Mouse (Mus musculus) layer of hippocampus, postnatal 14 days (tissue): ENCODE measurements at regions not wholly inside any gene's neighbourhood (a gene's known extent, or its start where the extent isn't known, plus 50 kb on each side); places are given as distances from the start of the nearest gene placed in this dataset.
A peak's percentile ranks its signal among the peaks of the same experiment; 100 is the strongest.
"Not testable (repeated sequence)": the region's sequence is repeated elsewhere in the genome, so short reads cannot be mapped to it uniquely, and the experiment has no call there.

Source experiments
- DNase-seq, 2 experiments: peaks; one replicate each; pipeline ENCODE4 v3.0.0; 2021 to 2022; ENCODE audit warnings: low spot score in 2 of 2, mixed read lengths in 1 of 2

DNA sequence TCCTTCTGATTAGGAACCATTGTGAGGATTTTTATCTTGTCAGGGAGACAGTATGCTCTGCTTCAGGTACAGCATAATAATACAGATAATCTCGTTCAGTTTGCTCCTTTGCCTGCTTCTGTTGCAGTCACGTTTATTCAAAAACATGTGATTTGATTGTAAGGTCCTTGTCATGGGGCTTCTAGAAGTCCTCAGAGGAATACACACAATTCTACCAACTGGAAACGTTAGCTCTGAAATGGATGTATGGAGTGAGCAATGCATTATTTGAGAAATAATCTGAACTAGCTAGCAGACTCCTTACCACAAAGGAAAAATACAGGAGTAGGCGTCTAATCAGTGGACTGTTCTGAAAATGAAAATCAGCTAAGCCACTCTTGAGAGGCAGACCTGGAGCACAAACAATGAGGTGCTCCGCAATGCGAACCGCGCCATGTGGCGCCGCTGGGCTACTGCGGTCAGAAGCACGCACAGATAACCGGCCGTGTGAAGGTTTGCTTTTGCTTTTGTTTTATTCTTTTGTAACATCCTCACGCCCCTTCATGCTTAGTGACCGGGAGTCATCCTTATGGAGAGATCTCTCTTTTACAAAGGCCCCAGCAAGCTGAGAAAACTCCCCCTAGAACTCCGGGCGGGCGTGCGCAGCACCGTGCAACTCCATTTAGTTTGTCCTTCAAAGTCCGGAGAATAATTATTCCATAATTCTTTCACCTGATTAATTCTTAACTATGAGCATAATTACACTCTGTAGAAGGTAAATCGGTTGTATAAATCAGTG, 419.7 kb downstream of the Nova1 start:
- DNase-seq, result peak; percentile 16 to 35

- no peak for DNase-seq
Observed at GRCm38 (mm10) chr12:46395245-46395644, 423.5 kb downstream of the Nova1 start.

DNA sequence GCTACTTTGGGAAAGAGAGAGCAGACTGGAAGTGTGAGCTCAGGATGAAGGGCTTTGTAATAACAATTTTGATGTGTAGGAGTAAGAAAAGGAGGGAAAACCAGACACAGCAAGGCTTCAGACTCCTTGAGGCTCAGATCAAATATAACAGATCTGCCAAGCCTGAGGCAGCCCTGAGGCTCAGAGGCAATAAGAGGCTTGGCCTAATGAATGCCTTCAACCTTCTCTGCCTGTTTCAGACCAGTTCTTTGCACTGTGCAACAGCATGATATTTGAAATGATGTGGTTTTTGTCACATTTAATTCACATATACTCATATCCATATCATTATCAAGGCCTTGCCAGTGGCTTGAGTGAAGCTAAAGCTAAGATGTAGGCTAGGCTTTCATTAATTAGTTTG, 425.0 kb downstream of the Nova1 start:
- DNase-seq, result no peak

- DNase-seq, result no peak
Observed at GRCm38 (mm10) chr12:46378914-46379313, 439.8 kb downstream of the Nova1 start.

DNA sequence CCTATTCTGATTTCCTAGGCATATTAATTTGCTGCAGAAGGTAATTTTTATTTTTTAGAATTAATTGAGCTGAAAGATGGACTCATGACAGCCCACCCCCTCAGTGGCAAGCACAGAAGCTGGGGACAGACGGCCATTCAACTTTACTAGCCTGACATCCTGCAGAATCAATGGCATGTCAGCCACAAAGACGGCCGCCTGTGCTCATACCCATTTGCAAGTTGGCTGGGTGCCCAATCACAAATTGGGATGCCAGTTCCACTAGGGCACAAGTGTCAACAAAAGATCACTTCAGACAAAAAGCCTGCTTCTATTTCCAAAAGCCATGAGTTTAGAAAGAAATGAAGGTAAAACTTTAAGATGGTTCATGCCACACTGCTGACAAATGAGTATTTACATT, 447.0 kb downstream of the Nova1 start:
- peak; percentile 4 to 60 for DNase-seq

GRCm38 (mm10) chr12:46333376-46333775, 485.4 kb downstream of the Nova1 start:
- no peak for DNase-seq

DNA sequence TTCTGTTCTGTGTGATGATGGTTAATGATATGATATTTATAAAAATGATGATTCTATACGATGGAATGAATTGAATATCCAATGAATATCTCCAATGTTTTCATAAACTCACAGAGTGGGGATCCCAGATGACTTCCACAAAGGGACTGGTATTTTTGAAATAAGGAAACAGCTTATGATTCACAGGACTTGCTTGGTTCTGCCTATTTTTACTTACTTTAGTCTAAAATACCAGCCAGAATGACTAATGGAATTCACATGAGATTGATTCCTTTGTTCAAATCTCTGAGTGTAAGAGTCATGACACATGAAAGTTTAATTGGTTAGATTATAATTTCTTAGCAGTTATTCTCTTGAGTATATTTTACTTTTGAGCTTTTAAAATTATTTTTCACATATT, 490.9 kb downstream of the Nova1 start:
- no peak for DNase-seq

DNA sequence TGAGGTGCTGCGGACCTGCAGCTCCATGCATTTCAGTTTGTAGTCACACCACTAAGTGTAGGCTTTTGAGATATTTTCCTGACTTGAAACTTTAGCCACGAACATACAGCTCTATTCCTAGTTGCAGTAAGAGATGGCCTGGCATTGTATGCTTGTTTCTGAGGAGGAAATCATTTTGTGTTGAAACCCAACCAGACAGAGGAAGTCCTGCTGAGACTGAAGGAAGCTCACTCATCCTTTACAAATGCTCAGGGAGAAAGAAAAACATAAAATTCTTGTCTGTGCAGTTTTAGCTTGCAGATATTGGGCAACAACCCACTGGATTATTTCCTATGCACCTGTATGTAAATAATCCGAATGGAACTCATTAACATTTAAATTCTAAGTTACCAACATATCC, 495.5 kb downstream of the Nova1 start:
- DNase-seq, result no peak

- no peak for DNase-seq
Observed at GRCm38 (mm10) chr12:46303136-46303797, 515.5 kb downstream of the Nova1 start.

DNA sequence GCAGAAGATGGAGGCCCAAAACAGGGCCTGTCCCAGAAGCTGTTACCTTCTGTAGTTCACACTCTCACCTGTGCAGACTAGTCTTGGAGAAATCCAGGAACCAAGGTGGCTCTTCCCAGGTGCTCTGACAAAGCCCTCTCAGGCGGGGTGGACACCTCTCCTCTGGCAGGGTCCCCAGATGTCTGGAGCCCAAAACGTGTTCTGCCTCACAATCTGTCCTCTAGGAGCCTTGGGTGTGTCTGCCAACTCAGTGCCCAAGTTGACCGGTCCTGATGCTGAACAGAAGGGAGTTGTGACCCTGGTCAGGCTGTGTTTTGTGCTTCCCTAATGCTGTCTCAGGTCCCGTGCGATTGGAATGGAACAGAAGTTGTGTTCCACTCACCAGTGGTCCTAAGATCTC, 519.8 kb downstream of the Nova1 start:
- DNase-seq, result no peak

DNA sequence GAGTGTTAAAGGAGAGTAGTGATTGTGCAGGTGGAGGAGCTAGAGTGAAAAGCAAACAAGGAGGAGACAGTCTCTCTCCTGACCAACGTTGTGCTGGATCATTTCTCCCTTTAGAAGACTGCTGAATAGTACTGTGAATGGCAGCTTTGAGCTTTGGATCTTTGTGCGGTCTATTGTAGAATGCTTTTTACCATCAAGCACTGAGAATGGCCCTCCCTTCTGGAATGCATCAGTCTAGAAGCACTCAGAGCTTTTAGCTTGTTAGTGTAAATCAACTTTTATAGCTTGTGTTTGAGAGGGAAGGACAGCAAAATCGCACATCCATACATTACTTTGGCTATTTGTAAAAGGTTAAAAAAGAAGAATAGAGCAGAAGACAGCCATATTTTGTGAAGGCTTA, 534.2 kb downstream of the Nova1 start:
- no peak for DNase-seq

DNA sequence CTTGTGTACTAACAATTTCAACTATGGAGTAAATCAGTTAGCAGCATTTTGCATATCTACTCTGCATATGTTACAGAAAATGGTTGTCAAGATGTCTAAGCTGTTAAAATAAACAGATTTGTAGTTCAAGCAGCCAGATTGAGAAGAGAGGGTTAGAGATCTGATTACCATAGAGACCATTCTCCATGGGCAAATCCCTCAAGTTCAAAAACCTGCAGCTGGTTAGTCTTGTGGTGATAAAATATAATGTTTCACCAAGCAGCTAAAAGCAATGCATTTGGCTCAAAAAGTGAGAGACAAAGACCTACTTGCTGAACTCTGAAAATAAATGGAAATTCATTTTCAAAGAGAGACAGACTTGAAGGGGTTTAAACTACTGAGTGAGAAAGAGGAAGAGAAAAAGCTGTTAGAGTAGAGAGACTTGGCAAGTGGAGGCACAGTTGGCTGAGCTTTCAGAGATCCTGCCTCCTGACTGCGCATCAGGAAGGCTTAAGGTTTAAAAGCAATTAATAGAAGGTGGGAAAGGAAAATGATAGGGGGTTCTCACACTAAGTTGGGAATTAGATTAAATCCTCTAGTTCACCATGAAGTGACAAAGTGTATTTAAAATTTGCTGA, 570.2 kb downstream of the Nova1 start:
- DNase-seq, result peak; percentile 3 to 62

DNA sequence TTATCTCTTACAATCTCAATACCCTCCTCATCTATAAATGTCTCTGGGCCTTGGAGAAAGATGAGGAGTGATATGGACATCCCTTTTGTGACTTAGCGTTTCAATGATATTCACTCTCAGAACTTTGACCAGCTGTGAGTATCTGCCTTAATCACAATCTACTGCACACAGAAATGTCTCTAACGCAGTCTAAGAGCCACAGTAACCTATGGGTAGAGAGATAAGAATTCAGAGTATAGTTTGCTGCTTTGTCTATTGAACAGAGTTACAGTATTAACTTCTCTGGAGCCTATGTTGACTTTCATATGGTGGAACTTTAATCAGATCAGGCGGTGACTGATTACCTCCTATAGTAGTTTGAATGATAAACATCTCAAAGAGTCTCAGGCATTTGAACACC, 573.8 kb downstream of the Nova1 start:
- DNase-seq, result no peak

- DNase-seq, result no peak
Observed at GRCm38 (mm10) chr12:46232359-46232758, 586.4 kb downstream of the Nova1 start.

DNA sequence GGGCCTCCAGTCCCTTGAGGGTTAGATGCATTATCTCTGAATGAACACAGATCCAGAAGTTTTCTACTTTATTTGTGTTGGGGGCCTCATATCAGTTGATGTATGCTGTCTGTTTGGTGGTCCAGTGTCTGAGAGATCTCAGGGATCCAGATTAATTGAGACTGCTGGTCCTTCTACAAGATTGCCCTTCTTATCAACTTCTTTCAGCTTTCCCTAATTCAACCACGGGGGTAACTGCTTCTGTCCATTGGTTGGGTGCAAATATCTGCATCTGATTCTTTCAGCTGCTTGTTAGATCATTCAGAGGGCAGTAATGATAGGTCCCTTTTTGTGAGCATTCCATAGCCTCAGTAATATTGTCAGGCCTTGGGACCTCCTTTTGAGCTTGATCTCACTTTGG, 603.4 kb downstream of the Nova1 start:
- DNase-seq, result not testable (repeated sequence)

DNA sequence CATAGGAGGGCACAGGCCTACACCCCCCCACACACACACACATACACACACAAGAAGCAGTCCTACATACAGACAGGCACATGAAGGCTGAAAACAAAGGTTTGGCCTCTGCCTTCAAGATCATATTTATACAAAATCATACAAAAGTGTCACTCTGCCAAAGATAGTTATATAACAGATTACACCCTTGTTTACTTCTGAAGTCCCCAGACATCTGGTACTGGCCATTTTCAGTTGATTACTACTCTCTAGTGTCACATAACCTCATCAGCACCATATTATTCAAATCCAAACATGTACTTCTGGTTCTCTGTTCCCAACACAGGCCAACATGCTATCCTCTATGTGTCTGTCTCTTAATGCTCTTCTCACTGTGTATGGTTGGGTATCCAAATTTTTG, 619.7 kb downstream of the Nova1 start:
- DNase-seq, result no peak

GRCm38 (mm10) chr12:46197482-46198101, 621.1 kb downstream of the Nova1 start:
- DNase-seq, result no peak

- DNase-seq, result no peak
Observed at GRCm38 (mm10) chr12:46194173-46194572, 624.6 kb downstream of the Nova1 start.
